Mouse (Mus musculus) lung, postnatal 4 days (tissue): ENCODE results near the gene Tmppe.

Source experiments
- DNase-seq, 2 experiments: peaks; one replicate each; pipeline ENCODE4 v3.0.0; 2021

Gene Tmppe

DNA sequence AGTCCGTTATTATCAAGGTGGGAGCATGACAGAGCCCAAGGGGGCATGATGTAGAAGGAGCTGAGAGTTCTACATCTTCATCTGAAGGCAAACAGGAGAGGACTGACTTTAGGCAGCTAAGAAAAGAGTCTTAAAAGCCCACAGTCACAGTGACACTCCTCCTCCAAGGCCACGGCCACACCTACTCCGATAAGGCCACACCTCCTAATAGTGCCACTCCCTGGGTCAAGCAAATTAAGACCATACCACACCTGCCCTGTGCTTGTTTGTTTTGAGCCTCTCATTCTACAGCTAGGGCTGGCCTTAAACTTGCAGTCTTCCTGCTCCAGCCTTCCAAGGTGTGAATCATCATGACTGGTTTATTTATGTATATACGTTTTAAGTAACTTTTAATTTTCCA is 5.6 kb upstream of the Tmppe start:
- DNase-seq: no peak

DNA sequence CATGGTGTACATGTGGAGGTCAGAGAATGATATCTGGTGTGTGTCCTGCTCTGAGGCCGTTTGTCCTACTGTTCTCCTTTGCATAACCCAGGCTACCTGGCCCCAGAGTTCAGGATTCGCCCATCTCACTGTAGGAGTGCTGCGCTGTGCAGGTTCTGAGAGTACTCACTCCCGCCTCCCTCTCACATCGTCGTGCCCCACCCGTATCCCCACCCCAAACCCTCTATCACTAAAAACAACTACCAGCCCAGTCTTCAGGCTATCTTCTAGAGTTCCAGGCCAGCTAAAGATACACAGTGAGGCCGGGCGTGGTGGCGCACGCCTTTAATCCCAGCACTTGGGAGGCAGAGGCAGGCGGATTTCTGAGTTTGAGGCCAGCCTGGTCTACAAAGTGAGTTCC is 1.2 kb upstream of the Tmppe start:
- DNase-seq: no peak

DNA sequence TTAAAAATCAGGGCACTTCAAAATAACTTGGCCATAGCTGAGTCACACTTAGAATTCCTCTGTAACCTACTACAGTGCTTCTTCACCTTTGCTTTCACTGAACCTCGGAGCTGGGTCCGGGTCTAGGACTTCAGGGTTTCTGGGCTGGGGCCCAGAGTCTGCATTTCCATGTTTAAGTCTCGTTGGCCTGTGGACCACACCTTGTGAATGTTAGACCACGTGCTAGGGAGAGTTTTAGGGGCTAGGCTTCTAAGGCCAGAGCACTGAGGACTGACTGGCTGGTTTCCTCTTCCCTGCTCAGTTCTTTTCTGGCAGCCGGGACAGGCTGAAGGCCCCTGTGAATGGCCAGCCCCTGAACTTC is 337 bp upstream of the Tmppe start:
- DNase-seq: no peak

DNA sequence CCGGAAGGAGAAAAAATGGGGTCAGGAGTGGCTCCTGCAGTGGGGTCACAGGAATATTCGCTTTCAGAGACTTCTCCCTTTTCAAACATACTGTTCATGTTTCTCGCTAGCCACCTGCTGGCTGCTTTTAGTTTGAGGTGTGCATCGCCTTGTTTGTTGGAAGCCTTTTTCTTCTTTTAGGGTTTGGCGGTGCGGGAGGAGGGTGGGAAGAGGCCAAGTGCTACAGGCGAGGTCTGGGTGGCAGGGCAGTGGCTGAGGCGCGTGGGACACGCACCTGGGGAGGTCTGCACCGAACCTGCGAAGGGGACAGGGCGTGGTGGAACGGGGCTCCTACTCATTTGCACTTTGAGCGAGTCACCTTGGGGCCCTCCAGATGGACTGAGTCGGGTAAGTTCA is 778 bp downstream of the Tmppe start:
- peak in 1 of 2 experiments; percentile 49 for DNase-seq

- DNase-seq: no peak
Measured at GRCm38 (mm10) chr9:114407676-114408075, 6.8 kb downstream of the Tmppe start.

GRCm38 (mm10) chr9:114410313-114410862 is 9.5 kb downstream of the Tmppe start:
- DNase-seq: no peak

DNA sequence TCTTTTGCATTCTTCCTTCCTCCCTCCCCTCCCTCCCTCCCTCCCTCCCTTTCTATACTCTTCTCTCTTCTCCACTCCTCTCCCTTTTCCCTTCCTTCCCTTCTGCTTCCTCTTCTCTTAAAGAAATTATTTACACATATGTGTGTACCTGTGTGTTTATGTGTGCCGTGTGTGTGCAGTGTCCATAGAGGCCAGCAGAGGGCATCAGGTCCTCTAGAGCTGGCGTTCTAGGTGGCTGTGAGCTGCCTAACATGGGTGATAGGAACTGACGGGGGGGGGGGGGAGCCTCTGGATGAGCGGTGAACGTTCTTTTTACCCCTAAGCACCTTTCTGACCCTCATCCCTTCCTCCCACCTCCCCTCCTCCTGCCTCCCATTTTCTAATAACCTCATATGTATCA is 10.4 kb downstream of the Tmppe start:
- no peak for DNase-seq

GRCm38 (mm10) chr9:114412406-114412805 is 11.5 kb downstream of the Tmppe start:
- no peak for DNase-seq

- no peak for DNase-seq
Measured at GRCm38 (mm10) chr9:114413866-114414265, 13.0 kb downstream of the Tmppe start.

DNA sequence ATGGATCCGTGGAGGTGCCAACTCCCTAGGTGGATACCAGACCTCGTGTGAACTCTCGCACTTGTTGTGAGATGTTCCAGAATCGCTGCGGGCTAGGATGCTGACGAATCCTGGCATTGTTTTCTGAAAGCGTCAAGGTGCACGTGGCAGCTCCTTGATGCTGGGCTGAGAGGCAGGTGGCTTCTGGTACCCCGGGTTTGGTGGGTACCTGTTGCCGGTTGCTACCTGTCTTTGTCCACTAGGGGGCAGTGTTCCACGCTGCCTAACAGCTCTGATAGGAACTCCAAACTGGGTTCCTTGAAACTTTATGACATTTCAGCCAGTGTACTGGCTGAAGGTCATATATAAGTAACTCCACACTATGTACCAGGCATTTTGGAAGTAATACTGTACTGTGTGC is 14.8 kb downstream of the Tmppe start:
- DNase-seq: peak; percentile 41 to 61

DNA sequence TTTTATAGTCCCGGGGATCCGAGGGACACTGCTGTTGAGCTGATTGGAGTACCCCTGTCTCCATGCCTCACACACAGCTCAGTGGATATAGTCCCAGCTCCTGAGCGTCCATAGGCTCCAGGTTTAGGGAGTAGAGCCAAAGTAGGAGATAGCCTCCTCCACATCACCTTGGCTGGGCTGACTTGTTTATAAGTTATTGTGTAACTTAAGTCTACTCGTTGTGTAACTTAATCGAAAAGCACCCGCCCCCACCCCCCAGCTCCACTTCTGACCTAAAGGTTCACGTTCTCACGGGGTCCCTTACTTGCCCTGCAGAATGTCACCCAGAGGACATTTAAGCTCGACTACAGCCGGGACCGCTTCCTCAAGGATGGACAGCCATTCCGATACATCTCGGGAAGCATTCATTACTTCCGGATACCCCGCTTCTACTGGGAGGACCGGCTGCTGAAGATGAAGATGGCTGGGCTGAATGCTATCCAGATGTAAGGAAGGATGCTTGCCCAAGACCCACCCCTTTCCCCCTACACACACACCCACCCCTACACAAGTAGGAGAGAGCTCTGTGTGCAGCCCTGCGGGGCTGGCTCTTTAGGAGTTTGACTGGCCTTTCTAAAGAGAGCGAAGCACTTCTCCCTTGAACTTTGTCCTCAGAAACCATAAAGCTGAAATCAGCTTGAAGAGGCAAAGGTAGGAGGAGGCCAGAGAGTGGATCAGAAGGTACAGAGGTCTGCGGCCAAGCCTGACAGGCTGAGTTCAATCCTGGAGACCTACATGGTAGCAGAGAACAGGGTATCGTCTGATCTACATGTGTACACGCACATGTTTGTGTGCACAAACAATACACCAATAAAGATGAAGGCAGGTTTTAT is 16.0 kb downstream of the Tmppe start:
- no peak for DNase-seq

- peak in 1 of 2 experiments; percentile 56 for DNase-seq
Measured at GRCm38 (mm10) chr9:114418187-114418586, 17.3 kb downstream of the Tmppe start.

GRCm38 (mm10) chr9:114420443-114420842 is 19.5 kb downstream of the Tmppe start:
- no peak for DNase-seq

DNA sequence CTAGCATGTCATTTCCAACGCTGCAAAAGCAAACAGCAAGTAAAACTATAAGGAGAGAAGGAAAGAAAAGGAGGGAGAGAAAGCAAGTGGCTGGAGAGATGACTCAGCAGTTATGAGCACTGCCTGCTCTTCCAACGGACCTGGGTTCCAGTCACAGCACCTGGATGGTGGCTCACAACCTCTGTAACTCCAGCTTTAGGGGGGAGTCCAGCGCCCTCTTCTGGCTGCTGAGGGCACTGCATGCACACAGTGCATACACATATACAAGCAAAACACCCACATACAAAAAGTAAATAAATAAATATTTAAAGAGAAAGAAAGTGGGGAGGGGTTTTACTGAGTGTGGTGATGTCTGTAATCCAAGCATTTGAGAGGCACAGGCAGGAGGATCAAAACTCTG is 20.1 kb downstream of the Tmppe start:
- no peak for DNase-seq

DNA sequence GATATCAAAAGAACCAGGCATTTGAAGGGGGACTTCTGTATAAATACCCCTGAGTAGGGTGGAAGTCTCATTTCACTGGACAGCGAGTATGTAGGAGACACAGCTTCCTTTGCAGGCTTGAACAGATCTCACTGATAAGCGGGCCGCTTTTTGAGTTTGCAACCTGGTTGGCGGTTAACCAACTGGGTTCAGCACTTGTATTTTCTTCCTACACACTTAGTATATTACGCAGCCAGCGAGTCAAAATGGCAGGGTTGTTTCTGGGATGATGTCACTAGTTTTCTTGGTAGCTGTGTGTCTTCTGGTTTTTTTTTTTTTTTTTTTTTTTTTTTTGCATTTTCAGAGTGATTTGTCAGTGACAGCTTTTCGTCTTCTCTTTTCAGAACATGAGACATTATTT is 20.9 kb downstream of the Tmppe start:
- no peak for DNase-seq

DNA sequence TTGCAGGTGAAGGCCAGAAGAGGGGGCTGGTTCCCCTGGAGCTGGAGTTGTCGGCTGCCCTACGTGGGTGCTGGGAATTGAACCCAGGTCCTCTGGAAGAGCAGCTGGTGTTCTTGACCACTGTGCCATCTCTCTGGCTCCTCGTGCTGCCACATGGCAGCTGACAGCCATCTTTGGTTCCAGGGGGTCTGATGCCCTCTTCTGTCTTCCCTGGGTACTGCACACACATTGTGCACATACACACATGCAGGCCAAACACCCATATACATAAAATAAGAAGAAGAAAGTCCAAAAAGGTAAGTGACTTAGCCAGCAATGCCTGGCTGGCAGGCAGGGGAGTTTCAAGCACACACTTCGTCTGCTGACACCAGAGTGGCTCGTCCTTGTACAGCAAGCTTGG is 24.7 kb downstream of the Tmppe start:
- DNase-seq: no peak

DNA sequence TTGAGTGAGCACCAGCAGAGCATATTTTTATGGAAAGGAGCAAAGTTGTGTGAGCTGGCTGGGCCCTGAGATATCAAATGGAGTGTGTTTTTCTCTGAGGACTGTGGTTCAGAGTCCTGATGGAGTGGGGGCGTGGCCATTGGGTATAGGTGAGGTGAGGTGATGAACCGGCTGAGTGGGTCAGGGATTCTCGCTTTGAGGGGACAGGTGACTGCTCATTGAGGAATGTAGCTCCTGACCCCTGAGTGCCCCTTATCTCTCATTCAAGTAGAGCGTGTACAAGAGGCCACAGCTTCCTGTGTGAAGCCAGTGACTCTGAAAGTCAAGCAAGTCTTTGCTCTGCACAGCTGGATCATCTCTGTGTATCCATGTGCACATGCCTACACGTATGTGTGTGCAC is 25.3 kb downstream of the Tmppe start:
- DNase-seq: peak; percentile 25 to 63

DNA sequence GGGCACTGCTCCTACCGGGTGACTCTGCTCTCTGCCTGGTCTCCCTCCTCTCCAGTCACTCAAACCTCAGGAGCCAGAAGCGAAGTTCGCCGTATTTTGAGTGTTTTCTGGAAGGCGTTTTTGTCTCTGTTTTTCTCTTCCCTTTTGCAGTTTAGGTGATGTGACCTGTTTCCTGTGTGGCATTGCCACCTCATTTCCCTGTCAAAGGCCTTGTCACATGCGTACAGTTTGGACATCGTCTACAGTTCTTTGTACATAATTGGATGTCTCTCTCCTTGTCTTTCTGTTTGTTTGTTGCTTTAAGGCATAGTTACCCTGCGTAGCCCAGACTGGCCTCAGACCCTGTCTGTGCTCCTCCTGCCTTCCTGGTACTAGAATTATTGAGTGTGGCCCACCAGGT is 26.5 kb downstream of the Tmppe start:
- no peak for DNase-seq

DNA sequence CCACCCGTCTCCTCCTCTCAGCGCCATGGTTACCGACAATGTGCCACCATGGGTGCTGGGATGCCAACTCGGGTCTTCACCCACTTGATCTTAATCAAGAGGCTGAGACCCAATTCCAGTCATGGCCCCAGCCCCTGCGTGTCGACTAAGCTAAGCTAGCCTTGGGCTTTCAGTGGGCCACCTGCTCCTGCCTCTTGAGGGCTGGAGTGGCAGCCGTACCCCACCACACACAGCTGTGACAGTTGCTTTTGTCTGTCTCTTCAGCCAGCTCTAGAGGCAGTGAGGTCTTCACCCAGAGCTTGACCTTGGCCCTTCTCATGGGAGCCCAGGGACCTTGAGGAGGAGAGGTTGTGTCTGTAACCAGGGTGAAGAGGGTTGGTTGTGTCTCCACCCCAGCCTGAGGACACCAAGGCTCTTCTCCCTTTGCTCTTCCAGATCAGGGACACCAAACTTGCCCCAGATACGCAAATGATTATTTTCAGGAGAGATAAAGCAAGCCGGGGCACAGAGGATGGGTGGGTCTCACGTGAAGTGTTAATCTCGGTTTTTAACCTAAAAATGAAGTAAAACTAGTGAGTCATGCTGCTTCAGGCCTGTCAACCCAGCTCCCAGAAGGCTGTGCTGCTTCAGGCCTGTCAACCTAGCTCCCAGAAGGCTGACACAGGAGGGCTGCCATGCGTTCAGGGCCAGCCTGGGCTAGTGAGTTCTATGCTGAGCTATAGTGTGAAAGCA is 27.4 kb downstream of the Tmppe start:
- DNase-seq: no peak

GRCm38 (mm10) chr9:114435668-114436067 is 34.8 kb downstream of the Tmppe start:
- DNase-seq: no peak

GRCm38 (mm10) chr9:114440548-114440947 is 39.6 kb downstream of the Tmppe start:
- DNase-seq: no peak

DNA sequence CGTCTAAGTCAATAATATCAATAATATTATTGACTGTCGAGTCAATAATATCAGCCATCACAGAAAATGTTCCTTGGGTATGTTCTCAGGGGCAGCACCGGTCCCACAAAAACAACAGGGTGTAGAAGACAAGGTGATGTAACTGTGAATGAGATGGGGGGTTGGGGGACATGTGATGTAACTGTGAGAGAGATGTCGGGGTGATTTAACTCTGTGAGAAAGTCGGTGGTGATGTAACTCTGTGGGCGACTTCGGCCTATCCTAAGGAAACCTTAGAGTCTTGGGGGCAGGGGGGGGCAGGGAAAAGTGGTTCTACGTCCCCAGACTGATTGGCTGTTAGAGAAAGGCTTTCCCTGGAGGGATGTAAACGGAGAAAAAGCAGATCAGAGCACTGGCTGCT is 41.3 kb downstream of the Tmppe start:
- no peak for DNase-seq

DNA sequence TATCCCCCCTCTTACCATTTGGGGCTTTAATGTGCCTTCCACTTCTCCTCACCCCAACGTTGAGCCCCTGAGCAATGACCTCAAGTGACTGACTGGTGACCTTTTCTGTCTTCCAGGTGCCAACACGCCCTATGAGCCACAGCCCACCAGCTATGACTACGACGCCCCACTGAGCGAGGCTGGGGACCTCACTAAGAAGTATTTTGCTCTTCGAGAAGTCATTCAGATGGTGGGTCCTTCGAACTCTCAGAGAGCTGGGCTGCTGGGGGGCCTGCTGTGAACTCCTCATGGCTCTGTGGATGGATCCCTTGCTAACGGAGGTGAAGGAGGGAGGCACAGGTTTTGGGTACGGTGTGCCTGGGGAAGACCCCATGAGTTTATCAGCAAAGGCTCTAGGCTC is 42.0 kb downstream of the Tmppe start:
- DNase-seq: no peak

GRCm38 (mm10) chr9:114443351-114443750 is 42.4 kb downstream of the Tmppe start:
- DNase-seq: no peak
